26 mouse cellular contexts compared by ENCODE assay signal in genomic region chr6:144463274-144463673, GRCm38 (mm10).
DNase-seq lines count a peak whose midpoint lies in the region; ATAC-seq lines count a peak whose summit lies in the region.
"Had no signal": no experiment of that assay in that cellular context is flagged by ENCODE, and none has a peak within 500 bp of the region (broad histone marks: within the 10 kb centered on the region; RNA-seq: fewer than 3 reads in every experiment).

No protein-coding gene starts in this region.

- 60% methylated on average over 5 of the region's 5 CpGs for WGBS in limb, embryonic 13.5 days
- WGBS in forebrain, embryonic 16.5 days = 91% methylated on average over 5 of the region's 5 CpGs

- no peak overlapping the region for H3K9ac ChIP-seq in limb, embryonic 13.5 days
- H3K9ac ChIP-seq in forebrain, embryonic 16.5 days (replicated peaks; ENCODE audit: low read depth, low read length) = no peak overlapping the region
- H3K9ac ChIP-seq: forebrain, embryonic 13.5 days; forebrain, postnatal 0 days; heart, embryonic 12.5 days; heart, embryonic 15.5 days; hindbrain, embryonic 15.5 days had no signal

- no peaks in the 10 kb centered on the region for H3K36me3 ChIP-seq in limb, embryonic 13.5 days
- no peaks in the 10 kb centered on the region for H3K36me3 ChIP-seq in splenic B cell, adult 2 months (ENCODE audit: control insufficient read depth, insufficient read depth, low read length, poor library complexity, severe bottlenecking)
- H3K36me3 ChIP-seq in forebrain, embryonic 16.5 days (ENCODE audit: control insufficient read depth, insufficient read depth) = no peaks in the 10 kb centered on the region
- H3K36me3 ChIP-seq: forebrain, embryonic 10.5 days; G1E; heart, embryonic 12.5 days; heart, embryonic 15.5 days; hindbrain, embryonic 15.5 days had no signal

- H3K27me3 ChIP-seq in limb, embryonic 13.5 days = no peaks in the 10 kb centered on the region
- no peaks in the 10 kb centered on the region for H3K27me3 ChIP-seq in splenic B cell, adult 2 months (ENCODE audit: control insufficient read depth, insufficient read depth, low read length, poor library complexity, severe bottlenecking)
- H3K27me3 ChIP-seq in forebrain, embryonic 16.5 days (replicated peaks; ENCODE audit: control insufficient read depth, insufficient read depth, low read length) = no peaks in the 10 kb centered on the region
- H3K27me3 ChIP-seq: CH12.LX; forebrain, embryonic 13.5 days; heart, embryonic 12.5 days; heart, embryonic 15.5 days; hindbrain, embryonic 15.5 days; Patski had no signal

- H3K27ac ChIP-seq in limb, embryonic 13.5 days = no peak overlapping the region
- H3K27ac ChIP-seq in forebrain, embryonic 16.5 days (ENCODE audit: low read length) = no peak overlapping the region
- H3K27ac ChIP-seq: forebrain, embryonic 10.5 days; forebrain, embryonic 13.5 days; gastrocnemius, adult 2 months; heart, embryonic 15.5 days; hindbrain, embryonic 15.5 days had no signal

- no peak overlapping the region for H3K4me3 ChIP-seq in limb, embryonic 13.5 days
- H3K4me3 ChIP-seq in forebrain, embryonic 16.5 days (replicated peaks; ENCODE audit: low read length) = no peak overlapping the region
- H3K4me3 ChIP-seq: forebrain, embryonic 10.5 days; forebrain, embryonic 13.5 days; gastrocnemius, adult 2 months; heart, embryonic 12.5 days; heart, embryonic 15.5 days; hindbrain, embryonic 15.5 days had no signal

- H3K9me3 ChIP-seq in limb, embryonic 13.5 days = no peaks in the 10 kb centered on the region
- no peaks in the 10 kb centered on the region for H3K9me3 ChIP-seq in forebrain, embryonic 16.5 days (ENCODE audit: control insufficient read depth, low read length)
- H3K9me3 ChIP-seq: forebrain, embryonic 10.5 days; forebrain, embryonic 13.5 days; heart, embryonic 12.5 days; heart, embryonic 15.5 days; hindbrain, embryonic 15.5 days had no signal

- H3K4me2 ChIP-seq in limb, embryonic 13.5 days (replicated peaks) = 0 out of 2 replicates have a peak overlapping the region, but pooled peaks have one; percentile 14
- H3K4me2 ChIP-seq in forebrain, embryonic 16.5 days (ENCODE audit: low read length) = no peak overlapping the region
- H3K4me2 ChIP-seq: forebrain, embryonic 13.5 days; heart, embryonic 12.5 days; heart, embryonic 15.5 days; hindbrain, embryonic 15.5 days had no signal

- peaks cover 35% of the 10 kb centered on the region for H3K4me1 ChIP-seq in limb, embryonic 13.5 days
- H3K4me1 ChIP-seq in forebrain, embryonic 16.5 days (replicated peaks; ENCODE audit: control insufficient read depth, insufficient read depth, low read length) = peaks cover 2% of the 10 kb centered on the region; the same call in 1 of the 2 replicates
- H3K4me1 ChIP-seq: forebrain, embryonic 13.5 days; heart, embryonic 12.5 days; heart, embryonic 15.5 days; hindbrain, embryonic 15.5 days had no signal

- DNase-seq in splenic B cell, adult 2 months (ENCODE audit: low read depth, low spot score) = peak; percentile 36
- DNase-seq in left cerebral cortex, postnatal 14 days (ENCODE audit: low spot score in 2 of 2) = no peak
- DNase-seq in gastrocnemius, postnatal 14 days = no peak
- DNase-seq: adrenal gland, postnatal 14 days; B cell, adult 2 months; cerebellum, adult 11-12 months; cerebellum, adult 8-10 months; cerebellum, postnatal 10 days; cerebellum, postnatal 36 days; forebrain, postnatal 0 days; gastrocnemius, adult 2 months; gastrocnemius, postnatal 25 days; heart, postnatal 10 days; heart, postnatal 36 days had no signal

- intact Hi-C loops in left cerebral cortex, postnatal 14 days (cut with DNase I) = no loop called here
- intact Hi-C loops in gastrocnemius, postnatal 14 days (cut with DNase I; ENCODE audit: low total_unique reads) = no loop called here

- peak; percentile 78 for ATAC-seq in common myeloid progenitor, adult 5-6 weeks (replicated peaks; ENCODE audit: low read depth, poor library complexity, severe bottlenecking)
- ATAC-seq in hematopoietic stem cell, adult 5-6 weeks (replicated peaks in 1 of 2; ENCODE audit: insufficient read depth in 1 of 2, low FRiP score in 2 of 2, low TSS enrichment in 1 of 2, low read depth in 1 of 2, poor library complexity in 2 of 2, severe bottlenecking in 2 of 2) = peak; percentile 46 to 48
- ATAC-seq in limb, embryonic 13.5 days (ENCODE audit: low FRiP score, low read depth) = no peak
- ATAC-seq in forebrain, embryonic 16.5 days = no peak
- ATAC-seq: forebrain, embryonic 13.5 days; forebrain, postnatal 0 days; Patski had no signal

Comparison
In these comparisons a context has a peak if more than half of its experiments do, and no peak if none do; other contexts are left out.
1. ATAC-seq: peak in common myeloid progenitor, adult 5-6 weeks (single experiment) and hematopoietic stem cell, adult 5-6 weeks (2 of 2); none in limb, embryonic 13.5 days (single experiment) and forebrain, embryonic 16.5 days (single experiment).